Mouse (Mus musculus) mature B cell (primary cell): ENCODE results near the gene Lrrc56.
"Not testable (repeated sequence)": the region's sequence is repeated elsewhere in the genome, so short reads cannot be mapped to it uniquely, and the experiment has no call there.

Experiments used
- in situ Hi-C: fragments of 300-500 bp; cut with MboI; formaldehyde crosslinking; loops from 2 replicates; pipeline ENCODE4 v1.14.3; 2019

Lrrc56 gene

DNA sequence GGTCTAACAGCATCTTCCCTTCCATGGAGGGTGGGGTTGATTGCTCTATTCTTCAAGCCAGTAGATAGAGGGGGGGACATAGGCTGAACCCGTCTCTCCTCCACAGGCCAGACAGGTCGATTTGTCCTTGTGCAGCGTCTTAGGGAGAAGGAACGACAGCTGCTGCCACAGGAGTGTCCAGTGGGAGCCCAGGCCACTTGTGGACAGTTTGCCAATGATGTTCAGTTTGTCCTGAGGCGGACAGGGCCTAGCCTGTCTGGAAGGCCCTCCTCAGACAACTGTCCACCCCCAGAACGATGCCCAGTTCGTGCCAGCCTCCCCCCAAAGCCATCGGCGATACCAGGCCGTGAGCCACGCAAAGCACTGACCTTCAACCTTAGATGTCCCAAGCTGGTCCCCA is 22.9 kb downstream of the Lrrc56 start:
- in situ Hi-C loops, result no loop called here

DNA sequence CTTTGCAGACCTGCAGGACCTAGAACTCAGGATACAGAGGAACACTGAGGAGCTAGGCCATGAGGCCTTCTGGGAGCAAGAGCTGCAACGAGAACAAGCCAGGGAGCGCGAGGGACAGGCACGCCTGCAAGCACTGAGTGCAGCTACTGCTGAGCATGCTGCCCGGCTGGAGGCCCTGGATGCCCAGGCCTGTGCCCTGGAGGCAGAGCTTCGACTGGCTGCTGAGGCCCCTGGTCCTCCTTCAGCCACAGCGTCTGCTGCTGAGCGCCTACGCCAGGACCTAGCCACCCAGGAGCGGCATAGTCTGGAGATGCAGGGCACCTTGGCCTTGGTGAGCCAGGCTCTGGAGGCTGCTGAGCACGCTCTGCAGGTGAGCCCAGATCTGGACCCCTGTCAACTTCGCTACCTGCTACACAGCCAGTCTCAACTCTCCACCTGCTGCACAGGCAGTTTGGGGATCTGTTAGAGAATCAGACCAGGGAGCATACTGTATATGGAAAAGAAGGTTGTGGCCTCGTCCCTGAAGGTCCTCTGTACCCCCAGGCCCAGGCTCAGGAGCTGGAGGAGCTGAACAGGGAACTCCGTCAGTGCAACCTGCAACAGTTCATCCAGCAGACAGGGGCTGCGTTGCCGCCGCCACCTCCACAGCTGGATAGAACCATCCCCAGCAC is 23.5 kb downstream of the Lrrc56 start:
- in situ Hi-C loops, result no loop called here

DNA sequence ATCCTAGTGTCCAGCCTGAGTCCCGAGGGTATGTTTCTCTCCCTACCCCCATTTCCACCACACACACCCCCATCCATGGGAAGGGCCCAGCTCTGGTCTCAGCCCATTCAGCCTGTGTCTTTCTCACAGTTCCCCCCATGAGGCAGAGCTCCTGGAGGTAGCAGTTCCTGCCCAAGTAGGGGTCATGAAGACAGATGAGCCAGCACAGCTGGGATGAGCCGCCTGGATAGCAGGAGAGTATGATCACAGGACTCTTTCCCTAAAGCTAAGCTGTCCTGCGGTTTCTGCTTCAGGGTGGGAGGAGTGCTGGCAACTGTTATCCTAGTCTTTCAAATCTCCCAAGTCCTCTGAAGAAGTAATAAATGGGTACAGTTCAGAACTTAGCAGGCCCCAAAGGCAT is 24.2 kb downstream of the Lrrc56 start:
- in situ Hi-C loops, result no loop called here

- in situ Hi-C loops, result no loop called here
Observed at GRCm38 (mm10) chr7:141218557-141219133, 24.7 kb downstream of the Lrrc56 start.

DNA sequence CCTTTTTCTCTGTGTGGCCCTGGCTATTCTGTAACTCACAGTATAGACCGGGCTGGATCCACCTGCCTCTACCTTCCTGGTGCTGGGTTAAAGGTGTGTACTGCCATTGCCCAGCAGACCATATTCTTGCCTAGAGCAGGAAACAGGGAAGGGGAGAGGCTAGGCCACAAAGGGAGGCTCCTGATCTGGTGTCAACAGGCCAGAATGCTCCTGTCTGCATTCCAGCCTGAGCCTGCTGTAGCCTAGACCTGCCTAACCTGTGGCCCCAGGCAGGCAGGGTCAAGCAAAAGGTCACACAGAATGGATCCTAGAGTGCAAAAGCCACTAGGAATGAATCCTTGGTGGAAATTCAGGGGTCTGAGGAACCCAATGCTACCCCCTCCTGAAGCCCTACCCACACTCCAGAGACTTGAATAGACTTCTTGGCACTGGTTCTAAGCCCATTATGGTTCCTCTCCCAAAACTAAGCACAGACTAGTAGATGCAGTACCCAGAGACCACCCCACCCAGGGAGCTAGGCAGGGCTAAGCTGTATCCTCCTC is 25.7 kb downstream of the Lrrc56 start:
- in situ Hi-C loops, result no loop called here

- in situ Hi-C loops, result no loop called here
Observed at GRCm38 (mm10) chr7:141220377-141220776, 26.4 kb downstream of the Lrrc56 start.

GRCm38 (mm10) chr7:141221249-141222125 is 27.5 kb downstream of the Lrrc56 start:
- in situ Hi-C loops, result no loop called here

GRCm38 (mm10) chr7:141222126-141222467 is 28.1 kb downstream of the Lrrc56 start:
- in situ Hi-C loops, result no loop called here

- in situ Hi-C loops, result no loop called here
Observed at GRCm38 (mm10) chr7:141222696-141223215, 28.8 kb downstream of the Lrrc56 start.

GRCm38 (mm10) chr7:141226535-141226934 is 32.6 kb downstream of the Lrrc56 start:
- in situ Hi-C loops, result no loop called here

- in situ Hi-C loops, result no loop called here
Observed at GRCm38 (mm10) chr7:141227796-141228195, 33.8 kb downstream of the Lrrc56 start.

- in situ Hi-C loops, result no loop called here
Observed at GRCm38 (mm10) chr7:141228279-141229067, 34.5 kb downstream of the Lrrc56 start, which contains the start of gene Phrf1. TSS of gene Phrf1 (plus strand) at chr7:141228784.

GRCm38 (mm10) chr7:141229702-141230101 is 35.7 kb downstream of the Lrrc56 start:
- in situ Hi-C loops, result no loop called here

- in situ Hi-C loops, result no loop called here
Observed at GRCm38 (mm10) chr7:141230570-141230969, 36.6 kb downstream of the Lrrc56 start.

GRCm38 (mm10) chr7:141231111-141231510 is 37.2 kb downstream of the Lrrc56 start:
- in situ Hi-C loops, result no loop called here

DNA sequence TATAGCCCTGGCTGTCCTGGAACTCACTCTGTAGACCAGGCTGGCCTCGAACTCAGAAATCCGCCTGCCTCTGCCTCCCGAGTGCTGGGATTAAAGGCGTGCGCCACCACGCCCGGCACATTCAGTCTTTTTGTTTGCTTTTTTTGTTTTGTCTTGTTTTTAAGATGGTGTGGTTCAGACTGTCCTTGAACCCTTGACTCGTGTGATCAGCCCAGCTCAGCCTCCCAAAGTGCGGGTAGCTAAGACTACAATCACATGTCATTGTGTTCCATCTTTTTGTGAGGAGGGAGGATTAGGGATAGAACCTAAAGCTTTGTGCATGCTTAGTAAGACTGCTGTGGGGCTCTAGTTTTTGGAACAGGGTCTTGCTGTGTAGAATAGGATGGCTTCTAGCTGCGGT is 37.6 kb downstream of the Lrrc56 start:
- in situ Hi-C loops, result no loop called here

- in situ Hi-C loops, result not testable (repeated sequence)
Observed at GRCm38 (mm10) chr7:141250486-141250885, 56.5 kb downstream of the Lrrc56 start.

DNA sequence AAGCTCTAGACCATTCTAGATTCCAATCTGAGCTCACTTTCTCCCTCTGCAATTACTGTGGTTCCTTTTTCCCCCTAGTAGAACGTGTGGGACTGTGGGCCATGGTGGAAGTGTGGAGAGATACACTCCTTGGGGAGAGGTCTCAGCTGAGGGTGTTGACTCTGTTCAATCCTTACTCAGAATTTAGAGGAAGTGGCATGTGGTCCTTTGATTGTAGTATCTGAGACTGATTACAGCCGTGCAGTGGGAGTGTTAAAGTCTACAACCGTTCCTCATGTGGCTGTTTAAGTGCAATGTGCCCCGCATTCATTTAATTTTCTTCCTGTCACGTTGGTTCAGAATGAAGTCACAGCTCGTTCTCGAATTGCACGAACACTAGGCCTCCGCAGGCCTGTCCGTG is 62.2 kb downstream of the Lrrc56 start:
- in situ Hi-C loops, result no loop called here
